Comparison of ENCODE assay signal across 8 mouse cellular contexts in genomic region chr16:94601089-94601488, GRCm38 (mm10). TPM values are rescaled to one million over a fixed set of nuclear protein-coding genes. Genes with fewer than 3 reads are reported as not detected.
DNase-seq lines count a peak whose midpoint lies in the region; ATAC-seq and TF ChIP-seq lines count a peak whose summit lies in the region.

No protein-coding gene starts in this region.

- H3K9ac ChIP-seq in heart, embryonic 11.5 days (ENCODE audit: low read depth, low read length): no peak overlapping the region
- no peak overlapping the region for H3K9ac ChIP-seq in lung, embryonic 14.5 days
- no peak overlapping the region for H3K9ac ChIP-seq in embryonic facial prominence, embryonic 14.5 days (ENCODE audit: low read depth, low read length)
- H3K9ac ChIP-seq in liver, postnatal 0 days (replicated peaks): no peak overlapping the region

- no peak for TF ChIP-seq CTCF in lung, embryonic 14.5 days (IDR thresholded peaks at IDR 0.05; ENCODE audit: low read depth)
- TF ChIP-seq CTCF in liver, postnatal 0 days (IDR thresholded peaks at IDR 0.05; ENCODE audit: low read depth): no peak

- TF ChIP-seq EP300 in liver, postnatal 0 days (IDR thresholded peaks at IDR 0.05; ENCODE audit: low read depth): no peak

- H3K27me3 ChIP-seq in heart, embryonic 11.5 days (ENCODE audit: control insufficient read depth, insufficient read depth, low read length): no peaks in the 10 kb centered on the region
- H3K27me3 ChIP-seq in lung, embryonic 14.5 days (ENCODE audit: insufficient read depth, low read length): no peaks in the 10 kb centered on the region
- no peaks in the 10 kb centered on the region for H3K27me3 ChIP-seq in embryonic facial prominence, embryonic 14.5 days (replicated peaks; ENCODE audit: control insufficient read depth, insufficient read depth, low read length)
- H3K27me3 ChIP-seq in liver, postnatal 0 days (ENCODE audit: insufficient read depth, low read length): no peaks in the 10 kb centered on the region

- WGBS in heart, embryonic 11.5 days (ENCODE audit: insufficient replicate concordance): 68% methylated on average over 5 of the region's 5 CpGs
- WGBS in lung, embryonic 14.5 days: 68% methylated on average over 5 of the region's 5 CpGs
- WGBS in embryonic facial prominence, embryonic 14.5 days: 69% methylated on average over 5 of the region's 5 CpGs
- 66% methylated on average over 5 of the region's 5 CpGs for WGBS in liver, postnatal 0 days (ENCODE audit: insufficient replicate concordance)

- peak overlapping the region; percentile 74 for H3K27ac ChIP-seq in heart, embryonic 11.5 days (ENCODE audit: low read depth, low read length)
- H3K27ac ChIP-seq in lung, embryonic 14.5 days (ENCODE audit: low read depth): peak overlapping the region; percentile 36; the same call in 1 of the 2 replicates
- H3K27ac ChIP-seq in embryonic facial prominence, embryonic 14.5 days (replicated peaks; ENCODE audit: low read depth, low read length): no peak overlapping the region
- H3K27ac ChIP-seq in liver, postnatal 0 days (ENCODE audit: low read depth): peak overlapping the region; percentile 49; the same call in 1 of the 2 replicates

- no peak for DNase-seq in heart, adult 8-10 months (ENCODE audit: low spot score)
- DNase-seq in lung, embryonic 14.5 days: no peak
- no peak for DNase-seq in lung, postnatal 4 days
- no peak for DNase-seq in embryonic facial prominence, embryonic 14.5 days (ENCODE audit: low spot score)
- no peak for DNase-seq in liver, postnatal 0 days
- no peak for DNase-seq in gastrocnemius, postnatal 36 days
- no peak for DNase-seq in urinary bladder, postnatal 10 days (ENCODE audit: low spot score)

- peak overlapping the region; percentile 39 for H3K4me2 ChIP-seq in heart, embryonic 11.5 days
- H3K4me2 ChIP-seq in lung, embryonic 14.5 days: peak overlapping the region; percentile 4; the same call in 1 of the 2 replicates
- H3K4me2 ChIP-seq in embryonic facial prominence, embryonic 14.5 days (ENCODE audit: low read depth, low read length): no peak overlapping the region
- H3K4me2 ChIP-seq in liver, postnatal 0 days (ENCODE audit: low read depth, low read length): no peak overlapping the region

- H3K4me1 ChIP-seq in heart, embryonic 11.5 days (ENCODE audit: control insufficient read depth, insufficient read depth, low read length): peaks cover 68% of the 10 kb centered on the region
- H3K4me1 ChIP-seq in lung, embryonic 14.5 days (ENCODE audit: insufficient read depth): peaks cover 42% of the 10 kb centered on the region
- peaks cover 42% of the 10 kb centered on the region for H3K4me1 ChIP-seq in embryonic facial prominence, embryonic 14.5 days (ENCODE audit: control insufficient read depth, insufficient read depth, low read length)
- H3K4me1 ChIP-seq in liver, postnatal 0 days (ENCODE audit: insufficient read depth): peaks cover 49% of the 10 kb centered on the region

- intact Hi-C loops in gastrocnemius, postnatal 36 days (cut with DNase I): no loop called here

- H3K36me3 ChIP-seq in heart, embryonic 11.5 days (ENCODE audit: control insufficient read depth, insufficient read depth, low read length): no peaks in the 10 kb centered on the region
- no peaks in the 10 kb centered on the region for H3K36me3 ChIP-seq in lung, embryonic 14.5 days (ENCODE audit: insufficient read depth)
- no peaks in the 10 kb centered on the region for H3K36me3 ChIP-seq in embryonic facial prominence, embryonic 14.5 days (ENCODE audit: control insufficient read depth, insufficient read depth, low read length)
- H3K36me3 ChIP-seq in liver, postnatal 0 days (replicated peaks; ENCODE audit: insufficient read depth, low read length): no peaks in the 10 kb centered on the region

- no peak for ATAC-seq in heart, embryonic 11.5 days (replicated peaks; ENCODE audit: insufficient number of reproducible peaks, low FRiP score, low TSS enrichment)
- ATAC-seq in lung, embryonic 14.5 days (ENCODE audit: insufficient read depth): no peak
- 0 out of 2 replicates have a peak, but pooled peaks have one; percentile 21 for ATAC-seq in embryonic facial prominence, embryonic 14.5 days (ENCODE audit: low read depth)
- ATAC-seq in liver, postnatal 0 days: no peak

- no peak overlapping the region for H3K4me3 ChIP-seq in heart, embryonic 11.5 days (ENCODE audit: low read depth, low read length)
- H3K4me3 ChIP-seq in lung, embryonic 14.5 days (ENCODE audit: low read depth, low read length): no peak overlapping the region
- H3K4me3 ChIP-seq in embryonic facial prominence, embryonic 14.5 days (ENCODE audit: low read depth, low read length): no peak overlapping the region
- no peak overlapping the region for H3K4me3 ChIP-seq in liver, postnatal 0 days (ENCODE audit: low read depth, low read length)

- H3K9me3 ChIP-seq in heart, embryonic 11.5 days (replicated peaks; ENCODE audit: control insufficient read depth, low read length): no peaks in the 10 kb centered on the region
- no peaks in the 10 kb centered on the region for H3K9me3 ChIP-seq in lung, embryonic 14.5 days (ENCODE audit: low read depth, low read length)
- H3K9me3 ChIP-seq in embryonic facial prominence, embryonic 14.5 days (ENCODE audit: control insufficient read depth, low read length): no peaks in the 10 kb centered on the region
- no peaks in the 10 kb centered on the region for H3K9me3 ChIP-seq in liver, postnatal 0 days (ENCODE audit: low read length)

RNA-seq across cellular contexts. Expression of gene Dyrk1a, which starts 31.3 kb away (rescaled TPM):
- polyA plus RNA-seq in heart, embryonic 11.5 days (2014; fragmentation: Nextera tagmentation; extraction: Ambion mirVana): 9.0 and 11.6 TPM in 2 replicates
- 10 to 100 TPM; 70.5 to 87.1 (median 79.0) TPM for total RNA-seq in heart, adult 8-10 months (2022)
- polyA plus RNA-seq in lung, embryonic 14.5 days (2014; fragmentation: Nextera tagmentation; extraction: Ambion mirVana): 11.2 and 11.8 TPM in 2 replicates
- polyA plus RNA-seq in embryonic facial prominence, embryonic 14.5 days (2014; fragmentation: Nextera tagmentation; extraction: Ambion mirVana): 11.2 and 12.1 TPM in 2 replicates
- 3.7 and 3.9 TPM in 2 replicates for polyA plus RNA-seq in liver, postnatal 0 days (2015; fragmentation: Nextera tagmentation; extraction: Ambion mirVana)
- 10 to 100 TPM; 78.6 to 82.9 TPM for total RNA-seq in gastrocnemius, postnatal 36 days (2021)

Comparison
In these comparisons a context has a peak if more than half of its experiments do, and no peak if none do; other contexts are left out.
1. H3K4me2 ChIP-seq: peak in heart, embryonic 11.5 days (single experiment) and lung, embryonic 14.5 days (single experiment); none in embryonic facial prominence, embryonic 14.5 days (single experiment) and liver, postnatal 0 days (single experiment).